Mouse (Mus musculus): Measurements from ENCODE around the gene Tnfsf11. TPM values are rescaled to one million over a fixed set of nuclear protein-coding genes. Genes with fewer than 3 reads are reported as not detected.
A peak's percentile ranks its signal among the peaks of the same experiment; 100 is the strongest.

The Tnfsf11 gene
- polyA plus RNA-seq, 2 experiments: 0.84 to 0.98 TPM

GRCm38 (mm10) chr14:78289912-78290523 is 17.8 kb downstream of the Tnfsf11 start:
- no peaks in the 10 kb centered on the region for H3K36me3 ChIP-seq (ENCODE audit: control insufficient read depth, insufficient read depth, low read length)
- H3K9me3 ChIP-seq (ENCODE audit: control insufficient read depth, low read length): no peaks in the 10 kb centered on the region
- no peak for DNase-seq (ENCODE audit: low spot score)
- 79% methylated on average over 9 of the region's 9 CpGs for WGBS
- no peaks in the 10 kb centered on the region for H3K4me1 ChIP-seq (ENCODE audit: control insufficient read depth, insufficient read depth, low read length)
- H3K4me2 ChIP-seq (replicated peaks; ENCODE audit: low read depth, low read length, severe bottlenecking): no peak overlapping the region
- H3K27me3 ChIP-seq (ENCODE audit: control insufficient read depth, insufficient read depth, low read length): no peaks in the 10 kb centered on the region
- H3K4me3 ChIP-seq (replicated peaks; ENCODE audit: low read length): no peak overlapping the region
- no peak overlapping the region for H3K9ac ChIP-seq (ENCODE audit: low read depth, low read length, severe bottlenecking)
- no peak for ATAC-seq (ENCODE audit: low FRiP score, low read depth)
- TF ChIP-seq POLR2A (IDR thresholded peaks at IDR 0.05; ENCODE audit: borderline replicate concordance, extremely low read depth, insufficient read depth, insufficient read length): no peak
- H3K27ac ChIP-seq (replicated peaks; ENCODE audit: low read depth, low read length): no peak overlapping the region

- 42% methylated on average over 5 of the region's 5 CpGs for WGBS
- no peak overlapping the region for H3K27ac ChIP-seq (replicated peaks; ENCODE audit: low read depth, low read length)
- no peak overlapping the region for H3K4me3 ChIP-seq (replicated peaks; ENCODE audit: low read length)
- TF ChIP-seq POLR2A (IDR thresholded peaks at IDR 0.05; ENCODE audit: borderline replicate concordance, extremely low read depth, insufficient read depth, insufficient read length): no peak
- no peak overlapping the region for H3K9ac ChIP-seq (ENCODE audit: low read depth, low read length, severe bottlenecking)
- no peaks in the 10 kb centered on the region for H3K27me3 ChIP-seq (ENCODE audit: control insufficient read depth, insufficient read depth, low read length)
- H3K9me3 ChIP-seq (ENCODE audit: control insufficient read depth, low read length): no peaks in the 10 kb centered on the region
- H3K4me1 ChIP-seq (ENCODE audit: control insufficient read depth, insufficient read depth, low read length): no peaks in the 10 kb centered on the region
- no peak overlapping the region for H3K4me2 ChIP-seq (replicated peaks; ENCODE audit: low read depth, low read length, severe bottlenecking)
- DNase-seq (ENCODE audit: low spot score) (no peak), ATAC-seq (ENCODE audit: low FRiP score, low read depth) (no peak)
- no peaks in the 10 kb centered on the region for H3K36me3 ChIP-seq (ENCODE audit: control insufficient read depth, insufficient read depth, low read length)
Measured at GRCm38 (mm10) chr14:78288903-78289302, 18.9 kb downstream of the Tnfsf11 start.

- no peak for TF ChIP-seq POLR2A (IDR thresholded peaks at IDR 0.05; ENCODE audit: borderline replicate concordance, extremely low read depth, insufficient read depth, insufficient read length)
- no peak overlapping the region for H3K4me2 ChIP-seq (replicated peaks; ENCODE audit: low read depth, low read length, severe bottlenecking)
- H3K9me3 ChIP-seq (ENCODE audit: control insufficient read depth, low read length): no peaks in the 10 kb centered on the region
- no peak overlapping the region for H3K27ac ChIP-seq (replicated peaks; ENCODE audit: low read depth, low read length)
- WGBS: 46% methylated on average over 7 of the region's 7 CpGs
- no peak overlapping the region for H3K9ac ChIP-seq (ENCODE audit: low read depth, low read length, severe bottlenecking)
- no peak overlapping the region for H3K4me3 ChIP-seq (replicated peaks; ENCODE audit: low read length)
- ATAC-seq (ENCODE audit: low FRiP score, low read depth) (no peak; the same call in 1 of the 2 replicates), DNase-seq (ENCODE audit: low spot score) (peak; percentile 82)
- peaks cover 3% of the 10 kb centered on the region; the same call in 1 of the 2 replicates for H3K4me1 ChIP-seq (ENCODE audit: control insufficient read depth, insufficient read depth, low read length)
- H3K36me3 ChIP-seq (ENCODE audit: control insufficient read depth, insufficient read depth, low read length): no peaks in the 10 kb centered on the region
- no peaks in the 10 kb centered on the region for H3K27me3 ChIP-seq (ENCODE audit: control insufficient read depth, insufficient read depth, low read length)
Measured at GRCm38 (mm10) chr14:78287906-78288800, 19.7 kb downstream of the Tnfsf11 start.

- ATAC-seq (ENCODE audit: low FRiP score, low read depth) (no peak), DNase-seq (ENCODE audit: low spot score) (no peak)
- Histone ChIP-seq H3K4me3 (replicated peaks; ENCODE audit: low read length) (no peak overlapping the region), H3K4me2 (replicated peaks; ENCODE audit: low read depth, low read length, severe bottlenecking) (no peak overlapping the region), H3K9ac (ENCODE audit: low read depth, low read length, severe bottlenecking) (no peak overlapping the region), H3K27me3 (ENCODE audit: control insufficient read depth, insufficient read depth, low read length) (no peaks in the 10 kb centered on the region), H3K4me1 (ENCODE audit: control insufficient read depth, insufficient read depth, low read length) (peaks cover 3% of the 10 kb centered on the region; the same call in 1 of the 2 replicates), H3K9me3 (ENCODE audit: control insufficient read depth, low read length) (no peaks in the 10 kb centered on the region), H3K36me3 (ENCODE audit: control insufficient read depth, insufficient read depth, low read length) (no peaks in the 10 kb centered on the region), H3K27ac (replicated peaks; ENCODE audit: low read depth, low read length) (no peak overlapping the region)
- TF ChIP-seq POLR2A (IDR thresholded peaks at IDR 0.05; ENCODE audit: borderline replicate concordance, extremely low read depth, insufficient read depth, insufficient read length): no peak
- 44% methylated on average over 5 of the region's 5 CpGs for WGBS
Measured at GRCm38 (mm10) chr14:78286011-78286548, 21.8 kb downstream of the Tnfsf11 start.

- 75% methylated on average over 11 of the region's 11 CpGs for WGBS
- H3K4me2 ChIP-seq (replicated peaks; ENCODE audit: low read depth, low read length, severe bottlenecking): no peak overlapping the region
- no peak overlapping the region for H3K27ac ChIP-seq (replicated peaks; ENCODE audit: low read depth, low read length)
- H3K36me3 ChIP-seq (ENCODE audit: control insufficient read depth, insufficient read depth, low read length): no peaks in the 10 kb centered on the region
- TF ChIP-seq POLR2A (IDR thresholded peaks at IDR 0.05; ENCODE audit: borderline replicate concordance, extremely low read depth, insufficient read depth, insufficient read length): no peak
- H3K4me1 ChIP-seq (ENCODE audit: control insufficient read depth, insufficient read depth, low read length): peaks cover 3% of the 10 kb centered on the region; the same call in 1 of the 2 replicates
- DNase-seq (ENCODE audit: low spot score): no peak
- no peak overlapping the region for H3K9ac ChIP-seq (ENCODE audit: low read depth, low read length, severe bottlenecking)
- H3K9me3 ChIP-seq (ENCODE audit: control insufficient read depth, low read length): no peaks in the 10 kb centered on the region
- H3K27me3 ChIP-seq (ENCODE audit: control insufficient read depth, insufficient read depth, low read length): no peaks in the 10 kb centered on the region
- ATAC-seq (ENCODE audit: low FRiP score, low read depth): no peak
- no peak overlapping the region for H3K4me3 ChIP-seq (replicated peaks; ENCODE audit: low read length)
Measured at GRCm38 (mm10) chr14:78282490-78282889, 25.4 kb downstream of the Tnfsf11 start.
